Mouse (Mus musculus): ENCODE measurements around the gene Zfp111. TPM values are rescaled to one million over a fixed set of nuclear protein-coding genes. Genes with fewer than 3 reads are reported as not detected.

Gene Zfp111
- polyA plus RNA-seq (2012; rRNA removed): 2.0 and 2.4 TPM in 2 replicates

- 74% methylated on average over 5 of the region's 5 CpGs for WGBS
Observed at GRCm38 (mm10) chr7:24211343-24211742, at the start of gene Zfp111. Gene Zfp111, minus strand, starts transcription at chr7:24211443.

GRCm38 (mm10) chr7:24260000-24260312 is 48.7 kb upstream of the Zfp111 start:
- TF ChIP-seq CTCF (IDR thresholded peaks at IDR 0.05; ENCODE audit: insufficient read depth, low read length): no peak
- no peak for TF ChIP-seq POLR2A (IDR thresholded peaks at IDR 0.05; ENCODE audit: borderline replicate concordance, extremely low read depth, low read depth, low read length)
- 81% methylated on average over 4 of the region's 4 CpGs for WGBS
- Histone ChIP-seq H3K4me1 (ENCODE audit: control insufficient read depth, insufficient read depth, low read length) (no peaks in the 10 kb centered on the region; the same call in 1 of the 2 replicates), H3K4me3 (replicated peaks; ENCODE audit: extremely low read depth, low read depth, low read length) (no peak overlapping the region)
- no peak for DNase-seq

More at GRCm38 (mm10) chr7:24211343-24211742, at the start of gene Zfp111:
- no peak within 1 kb of the TSS for H3K4me3 ChIP-seq (replicated peaks; ENCODE audit: extremely low read depth, low read depth, low read length)
- no peak for TF ChIP-seq POLR2A (IDR thresholded peaks at IDR 0.05; ENCODE audit: borderline replicate concordance, extremely low read depth, low read depth, low read length)
- TF ChIP-seq CTCF (IDR thresholded peaks at IDR 0.05; ENCODE audit: insufficient read depth, low read length): no peak
- H3K4me1 ChIP-seq (ENCODE audit: control insufficient read depth, insufficient read depth, low read length): no peaks in the 10 kb centered on the region
- no peak for DNase-seq

- TF ChIP-seq CTCF (IDR thresholded peaks at IDR 0.05; ENCODE audit: insufficient read depth, low read length) (no peak), POLR2A (IDR thresholded peaks at IDR 0.05; ENCODE audit: borderline replicate concordance, extremely low read depth, low read depth, low read length) (no peak)
- Histone ChIP-seq H3K4me3 (replicated peaks; ENCODE audit: extremely low read depth, low read depth, low read length) (no peak overlapping the region), H3K4me1 (ENCODE audit: control insufficient read depth, insufficient read depth, low read length) (no peaks in the 10 kb centered on the region; the same call in 1 of the 2 replicates)
- 83% methylated on average over 13 of the region's 13 CpGs for WGBS
- DNase-seq: no peak
Observed at GRCm38 (mm10) chr7:24259306-24259999, 48.2 kb upstream of the Zfp111 start.

- Histone ChIP-seq H3K4me3 (replicated peaks; ENCODE audit: extremely low read depth, low read depth, low read length) (peak within 1 kb of the TSS; percentile 64), H3K4me1 (ENCODE audit: control insufficient read depth, insufficient read depth, low read length) (peaks cover 3% of the 10 kb centered on the region; the same call in 1 of the 2 replicates)
- DNase-seq: peak; percentile 75
- 15% methylated on average over 21 of the region's 21 CpGs for WGBS
- TF ChIP-seq POLR2A (IDR thresholded peaks at IDR 0.05; ENCODE audit: borderline replicate concordance, extremely low read depth, low read depth, low read length) (peak; percentile 71; the same call in 1 of the 2 replicates), CTCF (IDR thresholded peaks at IDR 0.05; ENCODE audit: insufficient read depth, low read length) (no peak)
Observed at GRCm38 (mm10) chr7:24254633-24255474, 43.6 kb upstream of the Zfp111 start, which contains the start of gene Zfp108. Gene Zfp108, plus strand, starts transcription at chr7:24254794.

- WGBS: 59% methylated on average over 9 of the region's 9 CpGs
- Histone ChIP-seq H3K4me3 (replicated peaks; ENCODE audit: extremely low read depth, low read depth, low read length) (peak overlapping the region; percentile 64), H3K4me1 (ENCODE audit: control insufficient read depth, insufficient read depth, low read length) (peaks cover 3% of the 10 kb centered on the region; the same call in 1 of the 2 replicates)
- TF ChIP-seq CTCF (IDR thresholded peaks at IDR 0.05; ENCODE audit: insufficient read depth, low read length) (no peak), POLR2A (IDR thresholded peaks at IDR 0.05; ENCODE audit: borderline replicate concordance, extremely low read depth, low read depth, low read length) (no peak)
- no peak for DNase-seq
Observed at GRCm38 (mm10) chr7:24253779-24254615, 42.8 kb upstream of the Zfp111 start.

- 5% methylated on average over 28 of the region's 28 CpGs for WGBS
- DNase-seq: peak; percentile 67
- TF ChIP-seq CTCF (IDR thresholded peaks at IDR 0.05; ENCODE audit: insufficient read depth, low read length) (no peak), POLR2A (IDR thresholded peaks at IDR 0.05; ENCODE audit: borderline replicate concordance, extremely low read depth, low read depth, low read length) (no peak; the same call in 1 of the 2 replicates)
- Histone ChIP-seq H3K4me3 (replicated peaks; ENCODE audit: extremely low read depth, low read depth, low read length) (peak within 1 kb of the TSS; percentile 81), H3K4me1 (ENCODE audit: control insufficient read depth, insufficient read depth, low read length) (no peaks in the 10 kb centered on the region)
Observed at GRCm38 (mm10) chr7:24237040-24237791, 26.0 kb upstream of the Zfp111 start, which contains the start of gene Zfp109. Gene Zfp109, minus strand, starts transcription at chr7:24237560.

GRCm38 (mm10) chr7:24210296-24210695 is 947 bp downstream of the Zfp111 start:
- H3K4me1 ChIP-seq (ENCODE audit: control insufficient read depth, insufficient read depth, low read length): no peaks in the 10 kb centered on the region
- DNase-seq: no peak
- no peak for TF ChIP-seq POLR2A (IDR thresholded peaks at IDR 0.05; ENCODE audit: borderline replicate concordance, extremely low read depth, low read depth, low read length)
- no peak for TF ChIP-seq CTCF (IDR thresholded peaks at IDR 0.05; ENCODE audit: insufficient read depth, low read length)
- WGBS: 78% methylated on average over 2 of the region's 2 CpGs
- no peak overlapping the region for H3K4me3 ChIP-seq (replicated peaks; ENCODE audit: extremely low read depth, low read depth, low read length)

GRCm38 (mm10) chr7:24208282-24208886 is 2.9 kb downstream of the Zfp111 start:
- H3K4me1 ChIP-seq (ENCODE audit: control insufficient read depth, insufficient read depth, low read length): no peaks in the 10 kb centered on the region
- no peak for TF ChIP-seq CTCF (IDR thresholded peaks at IDR 0.05; ENCODE audit: insufficient read depth, low read length)
- no peak for TF ChIP-seq POLR2A (IDR thresholded peaks at IDR 0.05; ENCODE audit: borderline replicate concordance, extremely low read depth, low read depth, low read length)
- no peak overlapping the region for H3K4me3 ChIP-seq (replicated peaks; ENCODE audit: extremely low read depth, low read depth, low read length)
- 61% methylated on average over 7 of the region's 7 CpGs for WGBS
- no peak for DNase-seq
